Mouse (Mus musculus): ENCODE results near the gene Cwc22.
A peak's percentile ranks its signal among the peaks of the same experiment; 100 is the strongest.

Cwc22 gene

DNA sequence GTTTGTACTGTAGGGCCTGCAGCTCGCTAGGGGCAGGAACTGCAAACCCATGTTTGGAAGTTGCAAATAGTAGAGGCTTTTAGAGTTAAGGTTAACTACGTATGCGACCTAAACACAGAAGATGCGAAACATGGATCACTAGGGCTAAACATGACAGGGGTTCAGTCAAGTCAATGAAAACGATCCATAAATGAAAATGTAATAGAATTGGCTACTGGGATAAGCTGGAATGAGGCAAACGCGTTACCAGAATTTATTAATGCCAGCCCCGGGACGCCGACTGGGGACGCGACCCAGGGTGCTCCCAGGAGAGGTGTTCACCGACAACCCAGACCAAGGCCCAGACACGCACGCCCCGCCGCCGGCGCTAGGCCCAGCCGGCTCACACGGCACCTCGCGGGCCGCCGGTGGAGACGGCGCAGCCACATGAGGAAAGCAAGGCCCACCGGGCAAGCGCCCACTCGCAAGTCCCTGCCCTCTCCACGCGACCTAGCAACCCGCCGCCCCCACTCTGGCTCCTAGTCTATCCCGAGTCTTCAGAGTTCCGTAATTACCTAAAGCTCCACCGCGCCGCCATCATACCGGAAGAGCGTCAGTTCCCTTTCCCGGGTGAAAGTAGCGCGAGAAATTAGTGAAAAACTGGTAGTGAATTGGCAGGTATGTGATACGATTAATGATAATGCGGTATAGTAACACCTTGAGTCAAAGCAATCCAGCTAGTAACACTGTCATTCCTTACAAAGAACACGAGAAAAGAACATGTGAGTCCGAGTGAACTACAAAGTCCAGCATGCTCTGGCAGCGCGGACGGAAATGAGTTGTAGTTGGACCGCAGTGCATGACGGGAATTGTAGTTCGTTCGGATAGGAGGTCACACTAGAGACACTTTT is at the start of gene Cwc22:
TSS of gene Cwc22 (minus strand) at position 780 of the 890 bp plus-strand sequence.
- DNase-seq: peak; percentile 95

DNA sequence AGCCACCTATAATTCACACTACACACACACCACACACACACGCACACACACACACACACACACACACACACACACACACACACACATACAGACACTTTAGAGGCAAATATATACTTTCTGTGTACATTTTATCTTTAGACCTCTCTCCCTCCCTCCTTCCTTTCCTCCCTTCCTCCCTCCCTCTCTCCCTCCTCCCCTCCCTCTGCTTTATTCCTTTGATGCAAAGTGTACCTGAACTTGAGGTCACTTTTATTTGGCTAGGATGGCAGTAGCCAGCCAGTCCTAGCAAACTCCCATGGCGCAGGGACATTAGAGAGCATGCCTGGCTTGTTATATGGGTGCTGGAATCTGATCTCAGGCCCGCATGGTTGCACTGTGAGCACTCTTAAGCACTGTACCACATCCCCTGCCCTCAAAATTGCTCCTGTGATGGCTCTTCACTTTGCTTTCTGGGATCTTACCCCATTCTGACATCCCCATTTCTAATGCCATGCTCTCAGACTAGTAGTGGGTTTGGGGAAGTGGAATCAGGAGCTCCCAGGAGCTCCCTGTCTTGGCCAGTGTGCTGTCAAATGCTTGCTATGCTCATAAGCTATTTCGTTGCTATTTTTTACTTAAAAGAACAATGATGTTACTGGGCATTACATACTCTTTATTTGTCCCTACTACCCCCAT is 47.7 kb upstream of the Cwc22 start:
- no peak for DNase-seq

DNA sequence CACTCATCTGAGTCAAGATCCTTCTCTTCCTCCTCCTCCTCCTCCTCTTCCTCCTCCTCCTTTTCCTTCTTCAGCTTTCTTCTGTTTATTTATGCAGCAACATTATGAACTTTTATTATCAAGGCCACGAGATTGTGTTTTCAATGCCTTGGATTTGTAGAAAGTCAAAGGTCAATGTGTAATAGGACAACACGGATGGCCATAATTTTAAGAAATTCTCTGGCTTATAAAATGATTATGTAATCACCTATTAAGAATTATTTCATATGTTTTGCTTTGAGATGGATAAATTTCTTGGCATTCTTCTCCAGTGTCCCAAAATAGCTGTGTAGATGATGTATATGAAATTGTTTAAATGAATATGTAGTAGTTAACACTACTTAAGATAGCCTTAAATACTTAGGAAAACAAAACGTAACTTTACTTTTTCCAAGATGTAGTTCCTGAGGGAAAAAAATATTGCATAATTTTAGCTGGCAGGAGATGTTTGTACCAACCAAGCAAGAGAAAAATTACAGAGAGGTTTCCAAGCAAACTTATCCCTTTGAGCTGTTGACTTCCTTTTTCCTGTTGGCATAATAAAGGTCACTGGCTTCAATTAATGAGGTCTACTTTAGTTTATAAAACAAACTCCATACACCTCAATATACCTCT is 46.9 kb upstream of the Cwc22 start:
- no peak for DNase-seq

DNA sequence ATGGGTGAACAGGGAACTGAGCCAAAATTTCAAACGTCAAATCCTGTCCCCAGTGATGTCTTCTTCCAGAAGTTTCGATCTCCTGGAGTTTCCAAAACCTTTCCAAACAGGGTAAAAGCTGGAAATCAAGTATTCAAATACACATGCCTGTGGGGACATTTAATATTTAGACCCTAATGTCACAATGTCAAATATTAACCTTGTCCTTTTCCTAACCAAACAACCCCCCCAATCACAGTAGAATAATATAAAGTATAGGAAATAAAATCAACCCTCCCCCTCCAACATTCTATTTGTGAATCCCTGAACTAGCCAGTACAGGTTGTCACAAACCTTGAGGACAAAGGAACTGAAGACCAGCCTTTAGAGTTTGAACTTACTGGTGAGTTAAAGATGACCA is 44.6 kb upstream of the Cwc22 start:
- no peak for DNase-seq

- no peak for DNase-seq
Observed at GRCm38 (mm10) chr2:77990121-77990520, 43.9 kb upstream of the Cwc22 start.

DNA sequence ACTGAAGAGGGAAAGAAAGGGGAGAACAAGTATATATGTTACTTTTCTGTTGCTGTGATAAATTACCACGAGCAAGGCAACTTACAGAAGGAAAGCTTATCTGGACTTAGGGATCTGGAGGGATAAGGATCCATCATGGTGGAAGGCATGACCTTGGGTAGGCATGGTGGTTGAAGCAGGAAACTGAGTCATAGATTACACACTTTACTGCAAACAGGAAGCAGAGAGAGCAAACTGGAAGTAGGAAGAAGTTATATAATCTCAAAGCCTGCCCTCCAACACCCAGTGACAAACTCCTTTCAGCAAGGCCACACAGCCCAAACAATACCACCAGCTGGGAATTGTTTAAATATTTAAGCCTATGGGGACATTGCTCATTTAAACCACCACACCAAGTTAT is 43.2 kb upstream of the Cwc22 start:
- DNase-seq: no peak

GRCm38 (mm10) chr2:77985991-77986730 is 40.0 kb upstream of the Cwc22 start:
- no peak for DNase-seq

- DNase-seq: no peak
Observed at GRCm38 (mm10) chr2:77984209-77984608, 38.0 kb upstream of the Cwc22 start.

GRCm38 (mm10) chr2:77981826-77982225 is 35.7 kb upstream of the Cwc22 start:
- DNase-seq: no peak

- DNase-seq: no peak
Observed at GRCm38 (mm10) chr2:77980696-77981095, 34.5 kb upstream of the Cwc22 start.

DNA sequence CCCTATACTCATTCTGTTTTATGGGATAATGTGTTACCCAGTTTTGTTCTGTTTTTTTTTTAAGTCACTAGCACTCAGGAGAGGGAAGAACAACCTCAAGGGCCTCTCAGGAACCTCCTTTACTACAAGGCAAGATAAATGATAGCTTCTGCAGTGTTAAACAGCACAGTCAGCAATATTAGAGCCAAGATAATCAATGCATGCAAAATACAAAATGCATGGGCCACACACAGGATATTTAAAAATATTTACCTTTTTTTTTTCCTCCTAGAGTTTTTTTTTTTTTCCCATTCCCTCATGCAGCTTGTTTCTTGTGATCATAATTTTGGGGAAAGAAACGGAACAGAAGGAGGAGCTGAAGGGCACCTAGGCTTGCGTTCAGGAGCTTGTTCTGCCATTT is 33.3 kb upstream of the Cwc22 start:
- no peak for DNase-seq

- DNase-seq: no peak
Observed at GRCm38 (mm10) chr2:77979081-77979480, 32.9 kb upstream of the Cwc22 start.

DNA sequence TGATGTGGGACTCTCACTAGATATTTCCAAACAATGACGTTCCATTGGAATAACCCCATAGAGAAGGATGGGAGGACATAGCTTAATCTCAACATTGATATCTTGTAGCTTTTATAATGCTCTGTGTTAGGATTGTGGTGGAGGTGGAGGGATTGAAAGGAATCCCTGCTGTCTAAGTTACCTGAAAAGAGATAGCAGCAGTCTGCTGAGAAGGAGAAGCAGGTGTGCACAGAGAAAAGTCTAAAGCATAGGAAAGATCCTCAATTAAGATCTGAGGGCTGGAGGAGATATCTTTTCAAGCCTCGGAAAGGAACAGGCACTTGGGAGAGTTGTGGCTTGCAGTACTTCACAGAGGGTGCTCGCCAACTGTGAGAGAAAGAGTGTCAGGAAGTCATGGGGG is 32.1 kb upstream of the Cwc22 start:
- DNase-seq: no peak

DNA sequence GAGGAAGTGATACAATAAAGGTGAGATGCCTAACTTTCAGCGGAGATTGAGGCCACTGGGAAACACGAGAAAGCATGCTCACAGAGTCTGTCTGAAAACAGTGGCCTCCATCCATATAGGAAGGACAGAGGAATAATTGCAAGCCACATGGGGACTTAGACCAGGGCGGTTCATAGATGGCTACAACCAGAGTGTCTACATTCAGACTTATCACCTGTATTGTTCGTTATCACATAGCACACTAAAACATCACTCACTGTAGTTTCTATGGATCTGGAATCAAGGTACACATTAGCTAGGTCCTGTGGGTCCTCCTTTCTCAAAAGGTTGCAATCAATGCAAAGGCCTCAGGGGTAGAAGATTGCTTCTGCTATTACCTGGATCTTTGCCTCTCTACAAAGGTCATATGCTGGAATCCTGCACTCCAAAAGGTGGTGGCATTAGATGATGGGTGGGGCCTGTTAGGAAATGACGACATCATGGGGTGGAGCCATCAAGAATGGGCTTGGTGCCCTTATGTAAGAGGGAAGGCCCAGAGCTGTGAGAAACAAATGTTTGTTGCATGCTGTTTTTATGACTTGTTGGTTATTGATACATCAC is 30.2 kb upstream of the Cwc22 start:
- DNase-seq: no peak

- DNase-seq: no peak
Observed at GRCm38 (mm10) chr2:77975606-77976005, 29.4 kb upstream of the Cwc22 start.

DNA sequence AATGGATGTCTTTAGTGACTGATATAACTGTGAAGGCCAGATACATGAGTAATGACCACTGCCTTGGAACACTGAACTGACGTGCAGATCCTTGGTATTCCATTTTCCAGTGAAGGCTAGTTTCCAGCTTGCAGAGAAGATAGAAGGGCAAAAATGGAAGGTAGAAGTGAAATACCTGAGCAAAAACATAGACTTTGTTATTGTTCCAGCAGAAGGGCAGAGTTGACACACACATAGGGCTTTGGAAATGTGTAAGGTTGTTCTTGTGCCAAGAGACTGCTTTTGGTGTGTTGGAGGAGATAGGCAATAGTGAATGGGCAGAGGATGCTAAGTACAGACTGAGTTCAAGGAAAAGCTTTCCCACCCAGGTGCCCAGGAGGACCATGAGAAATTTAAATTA is 28.8 kb upstream of the Cwc22 start:
- DNase-seq: no peak

DNA sequence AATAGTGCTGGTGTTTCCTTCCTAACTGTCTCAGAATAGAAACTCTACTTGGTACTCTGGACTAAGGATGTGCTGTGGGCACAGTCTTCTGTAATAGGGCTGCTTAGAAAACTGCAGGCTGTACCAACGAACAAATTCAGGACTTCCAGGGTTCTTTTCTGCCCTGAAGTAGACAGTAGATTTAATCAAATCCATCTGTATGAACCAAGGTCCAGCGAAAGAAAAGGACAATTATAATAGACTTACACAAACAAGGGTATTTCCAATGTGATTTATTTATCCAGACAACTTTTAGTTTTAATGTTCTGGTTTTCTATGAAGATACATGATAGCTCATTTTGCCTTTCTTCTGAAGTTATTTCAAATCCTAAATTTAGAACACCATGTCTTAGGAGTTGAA is 28.2 kb upstream of the Cwc22 start:
- DNase-seq: no peak

GRCm38 (mm10) chr2:77973296-77973695 is 27.1 kb upstream of the Cwc22 start:
- DNase-seq: no peak

- DNase-seq: no peak
Observed at GRCm38 (mm10) chr2:77972541-77972940, 26.4 kb upstream of the Cwc22 start.

- no peak for DNase-seq
Observed at GRCm38 (mm10) chr2:77971871-77972270, 25.7 kb upstream of the Cwc22 start.

- DNase-seq: no peak
Observed at GRCm38 (mm10) chr2:77971361-77971760, 25.2 kb upstream of the Cwc22 start.

GRCm38 (mm10) chr2:77970556-77970955 is 24.4 kb upstream of the Cwc22 start:
- no peak for DNase-seq

DNA sequence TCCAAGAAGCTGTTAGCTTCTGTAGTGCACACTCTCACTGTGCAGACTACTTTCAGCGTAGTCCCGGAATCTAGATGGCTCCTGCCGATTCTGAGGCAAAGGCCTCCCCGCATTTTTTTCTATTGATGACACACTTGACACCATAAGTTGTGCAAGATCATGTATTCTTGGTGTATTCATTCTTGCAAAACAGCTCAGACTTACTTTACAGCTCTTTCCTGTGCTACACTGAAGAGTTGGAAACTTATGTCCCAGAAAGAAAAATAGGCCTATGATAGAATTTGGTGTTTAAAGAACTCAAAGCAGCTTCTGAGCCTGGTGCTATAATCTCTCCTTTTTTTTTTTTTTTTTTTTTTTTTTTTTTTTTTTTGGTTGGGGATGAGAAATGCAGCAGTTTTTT is 23.8 kb upstream of the Cwc22 start:
- no peak for DNase-seq

Measured in lung, postnatal 14 days (tissue).